Mouse (Mus musculus): Measurements from ENCODE around the gene Mpp6. TPM values are rescaled to one million over a fixed set of nuclear protein-coding genes. Genes with fewer than 3 reads are reported as not detected.

The Mpp6 gene
- polyA plus RNA-seq, 1 experiment from 2014 or later: 54.1 TPM

GRCm38 (mm10) chr6:50244967-50245366 lies 134.9 kb downstream of the Mpp6 start:
- no peak for ATAC-seq
- Histone ChIP-seq H3K9ac (ENCODE audit: low read depth, low read length) (no peak overlapping the region), H3K27ac (ENCODE audit: low read length) (no peak overlapping the region), H3K4me2 (ENCODE audit: low read length) (no peak overlapping the region), H3K27me3 (ENCODE audit: control insufficient read depth, insufficient read depth, low read depth, low read length) (no peaks in the 10 kb centered on the region), H3K36me3 (ENCODE audit: control insufficient read depth, insufficient read depth, low read length) (no peaks in the 10 kb centered on the region; the same call in 1 of the 2 replicates), H3K4me3 (ENCODE audit: low read depth, low read length) (no peak overlapping the region), H3K9me3 (replicated peaks; ENCODE audit: control insufficient read depth, low read length, poor library complexity, severe bottlenecking) (no peaks in the 10 kb centered on the region), H3K4me1 (ENCODE audit: control insufficient read depth, insufficient read depth, low read length) (no peaks in the 10 kb centered on the region)
- 92% methylated on average over 4 of the region's 4 CpGs for WGBS

DNA sequence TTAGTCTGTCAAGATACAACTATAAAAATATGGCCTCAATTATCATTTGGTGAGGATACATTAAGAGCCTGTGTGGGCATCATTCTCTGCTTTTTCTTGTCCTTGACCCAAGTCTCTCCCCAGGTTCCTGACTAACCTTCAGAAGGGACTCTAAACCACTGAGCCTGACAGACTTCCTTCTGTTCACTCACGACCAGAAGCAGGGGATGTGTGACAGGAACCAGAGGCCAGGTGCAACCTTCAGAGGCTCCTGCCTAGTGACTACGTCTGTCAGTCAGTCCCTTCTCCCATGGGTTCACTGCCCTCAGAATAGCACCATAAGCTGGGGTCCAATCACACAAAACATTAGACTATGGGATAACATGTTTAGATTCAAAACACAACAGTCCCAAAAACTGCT lies 137.3 kb downstream of the Mpp6 start:
- Histone ChIP-seq H3K27me3 (ENCODE audit: control insufficient read depth, insufficient read depth, low read depth, low read length) (no peaks in the 10 kb centered on the region), H3K27ac (ENCODE audit: low read length) (no peak overlapping the region), H3K4me1 (ENCODE audit: control insufficient read depth, insufficient read depth, low read length) (no peaks in the 10 kb centered on the region), H3K4me2 (ENCODE audit: low read length) (no peak overlapping the region), H3K9ac (ENCODE audit: low read depth, low read length) (no peak overlapping the region), H3K9me3 (replicated peaks; ENCODE audit: control insufficient read depth, low read length, poor library complexity, severe bottlenecking) (no peaks in the 10 kb centered on the region), H3K36me3 (ENCODE audit: control insufficient read depth, insufficient read depth, low read length) (no peaks in the 10 kb centered on the region; the same call in 1 of the 2 replicates), H3K4me3 (ENCODE audit: low read depth, low read length) (no peak overlapping the region)
- ATAC-seq: no peak
- WGBS: 85% methylated on average over 2 of the region's 2 CpGs

- H3K27me3 ChIP-seq (ENCODE audit: control insufficient read depth, insufficient read depth, low read depth, low read length): no peaks in the 10 kb centered on the region
- no peaks in the 10 kb centered on the region for H3K9me3 ChIP-seq (replicated peaks; ENCODE audit: control insufficient read depth, low read length, poor library complexity, severe bottlenecking)
- no peak overlapping the region for H3K4me3 ChIP-seq (ENCODE audit: low read depth, low read length)
- H3K4me1 ChIP-seq (ENCODE audit: control insufficient read depth, insufficient read depth, low read length): no peaks in the 10 kb centered on the region
- no peaks in the 10 kb centered on the region; the same call in 1 of the 2 replicates for H3K36me3 ChIP-seq (ENCODE audit: control insufficient read depth, insufficient read depth, low read length)
- no peak for ATAC-seq
- H3K4me2 ChIP-seq (ENCODE audit: low read length): no peak overlapping the region
- 93% methylated on average over 4 of the region's 4 CpGs for WGBS
- H3K9ac ChIP-seq (ENCODE audit: low read depth, low read length): no peak overlapping the region
- H3K27ac ChIP-seq (ENCODE audit: low read length): no peak overlapping the region
Measured at GRCm38 (mm10) chr6:50247791-50248190, 137.8 kb downstream of the Mpp6 start.

Other genes starting within 250 kb of the Mpp6 start
- gene Gsdme, start 153.6 kb downstream of the Mpp6 start, polyA plus RNA-seq (2015; fragmentation: Nextera tagmentation; extraction: Ambion mirVana): 89.6 and 96.4 TPM in 2 replicates

Data from midbrain, embryonic 16.5 days (tissue).